Mouse (Mus musculus) brain, embryonic 14.5 days (tissue): Measurements from ENCODE around the gene Ndufc2. TPM values are rescaled to one million over a fixed set of nuclear protein-coding genes. Genes with fewer than 3 reads are reported as not detected.

Experiments
- DNase-seq: peaks from one replicate; pipeline ENCODE4 v3.0.0-alpha.2; 2011; ENCODE audit warnings: low read depth
- CTCF ChIP-seq: fragments of 200-500 bp; IDR thresholded peaks from 2 replicates; pipeline ENCODE4 v1.5.1; 2012; ENCODE audit warnings: inconsistent platforms, mild to moderate bottlenecking, moderate library complexity, borderline replicate concordance; ENCODE audit not compliant: insufficient read depth, insufficient read length; ENCODE audit errors: extremely low read depth
- POLR2A ChIP-seq: fragments of 200-500 bp; IDR thresholded peaks from 2 replicates; pipeline ENCODE4 v1.6.1; 2012; ENCODE audit warnings: mild to moderate bottlenecking, inconsistent platforms, borderline replicate concordance; ENCODE audit not compliant: poor library complexity, insufficient read depth, insufficient read length, severe bottlenecking; ENCODE audit errors: extremely low read depth
- polyA plus RNA-seq: library from polyadenylated mRNA; depleted of rRNA; stranded (reverse); fragments of >200 nt; gene quantifications from 2 replicates; pipeline ENCODE4 v1.2.3, GENCODE M21; 2012

Gene Ndufc2
- polyA plus RNA-seq, 1 experiment: 236 TPM

- DNase-seq: no peak
- TF ChIP-seq CTCF: no peak
- no peak for TF ChIP-seq POLR2A
These were observed 24.7 kb upstream of the Ndufc2 start for GRCm38 (mm10) chr7:97375101-97375500.

GRCm38 (mm10) chr7:97375906-97376305 lies 23.9 kb upstream of the Ndufc2 start:
- TF ChIP-seq POLR2A (no peak), CTCF (no peak)
- DNase-seq: no peak

- no peak for DNase-seq
- no peak for TF ChIP-seq POLR2A
- TF ChIP-seq CTCF: no peak
These were observed 20.5 kb upstream of the Ndufc2 start for GRCm38 (mm10) chr7:97379304-97379703.

GRCm38 (mm10) chr7:97380500-97381123 lies 19.2 kb upstream of the Ndufc2 start:
- no peak for TF ChIP-seq CTCF
- no peak for TF ChIP-seq POLR2A
- no peak for DNase-seq

GRCm38 (mm10) chr7:97382661-97383060 lies 17.1 kb upstream of the Ndufc2 start:
- DNase-seq: no peak
- TF ChIP-seq POLR2A (no peak), CTCF (no peak)

GRCm38 (mm10) chr7:97383496-97384132 lies 16.2 kb upstream of the Ndufc2 start:
- DNase-seq: peak; percentile 43
- TF ChIP-seq CTCF: no peak
- no peak for TF ChIP-seq POLR2A

- DNase-seq: peak; percentile 35
- TF ChIP-seq POLR2A (no peak), CTCF (no peak)
These were observed 13.5 kb upstream of the Ndufc2 start for GRCm38 (mm10) chr7:97386106-97386805.

GRCm38 (mm10) chr7:97386806-97387370 lies 12.9 kb upstream of the Ndufc2 start:
- no peak for TF ChIP-seq POLR2A
- no peak for TF ChIP-seq CTCF
- peak; percentile 88 for DNase-seq

- TF ChIP-seq CTCF: no peak
- TF ChIP-seq POLR2A: no peak
- DNase-seq: no peak
These were observed 12.1 kb upstream of the Ndufc2 start for GRCm38 (mm10) chr7:97387561-97388147.

GRCm38 (mm10) chr7:97388541-97388940 lies 11.3 kb upstream of the Ndufc2 start:
- TF ChIP-seq CTCF: no peak
- no peak for TF ChIP-seq POLR2A
- no peak for DNase-seq

GRCm38 (mm10) chr7:97391293-97392078 lies 8.3 kb upstream of the Ndufc2 start:
- TF ChIP-seq CTCF (no peak), POLR2A (no peak)
- DNase-seq: peak; percentile 96

- no peak for DNase-seq
- no peak for TF ChIP-seq CTCF
- no peak for TF ChIP-seq POLR2A
These were observed 7.7 kb upstream of the Ndufc2 start for GRCm38 (mm10) chr7:97392079-97392445.
